Mouse (Mus musculus) midbrain, embryonic 14.5 days (tissue): ENCODE data around the gene AU040320. TPM values are rescaled to one million over a fixed set of nuclear protein-coding genes. Genes with fewer than 3 reads are reported as not detected.

ENCODE experiments used
- ATAC-seq: fragments of 200-750 bp; cut with Nextera tagmentation; 2 replicates; pipeline ENCODE4 v1.8.0; 2017; ENCODE audit warnings: moderate number of reproducible peaks, moderate library complexity; ENCODE audit not compliant: low FRiP score, low TSS enrichment
- DNase-seq: peaks from one replicate; pipeline ENCODE4 v3.0.0-alpha.2; 2015
- H3K27ac ChIP-seq: fragments of 300-500 bp; sonication (generic); replicated peaks from 2 replicates; pipeline ENCODE4 v1.5.1; 2014; ENCODE audit warnings: mild to moderate bottlenecking, low read depth, low read length, moderate library complexity
- H3K27me3 ChIP-seq: fragments of 300-500 bp; sonication (generic); 2 replicates; pipeline ENCODE4 v1.6.1; 2014; ENCODE audit warnings: low read length, control low read depth, mixed read lengths; ENCODE audit not compliant: control insufficient read depth, insufficient read depth
- H3K36me3 ChIP-seq: fragments of 300-500 bp; sonication (generic); 2 replicates; pipeline ENCODE4 v1.6.1; 2014; ENCODE audit warnings: low read length, control low read depth; ENCODE audit not compliant: control insufficient read depth, insufficient read depth
- H3K4me1 ChIP-seq: fragments of 300-500 bp; sonication (generic); 2 replicates; pipeline ENCODE4 v1.6.1; 2014; ENCODE audit warnings: mild to moderate bottlenecking, antibody characterized with exemption, low read length, control low read depth; ENCODE audit not compliant: control insufficient read depth, insufficient read depth
- H3K4me2 ChIP-seq: fragments of 300-500 bp; sonication (generic); 2 replicates; pipeline ENCODE4 v1.6.1; 2014; ENCODE audit warnings: mild to moderate bottlenecking, low read length, moderate library complexity
- H3K4me3 ChIP-seq: fragments of 300-500 bp; sonication (generic); replicated peaks from 2 replicates; pipeline ENCODE4 v1.5.1; 2014; ENCODE audit warnings: low read depth, low read length
- H3K9ac ChIP-seq: fragments of 300-500 bp; sonication (generic); replicated peaks from 2 replicates; pipeline ENCODE4 v1.6.1; 2014; ENCODE audit warnings: mild to moderate bottlenecking, low read length, moderate library complexity
- H3K9me3 ChIP-seq: fragments of 300-500 bp; sonication (generic); 2 replicates; pipeline ENCODE4 v1.6.1; 2016; ENCODE audit warnings: low read length, control low read depth, mixed read lengths; ENCODE audit not compliant: control insufficient read depth
- WGBS: fragments of 180-500 bp; shearing (Covaris S2); extraction: QIAGEN DNeasy Blood & Tissue Kit; methylation state at CpG from one replicate; pipeline ENCODE4 v1.1.7; 2014; 5-methylcytosine and 5-hydroxymethylcytosine counted together
- polyA plus RNA-seq: library from polyadenylated mRNA; unstranded; fragments of >200 nt; fragmentation: Nextera tagmentation; extraction: Ambion mirVana; gene quantifications from 2 replicates; pipeline ENCODE4 v1.2.1, GENCODE M21; 2014

The AU040320 gene
- 35.8 and 38.9 TPM in 2 replicates for polyA plus RNA-seq

- WGBS: under 1% methylated on average over 67 of the region's 71 CpGs
- Histone ChIP-seq H3K4me1 (peaks cover 44% of the 10 kb centered on the region), H3K4me2 (peak within 1 kb of the TSS; percentile 84), H3K9me3 (no peaks in the 10 kb centered on the region), H3K9ac (peak within 1 kb of the TSS; percentile 84), H3K36me3 (peaks cover 34% of the 10 kb centered on the region), H3K4me3 (peak within 1 kb of the TSS; percentile 63), H3K27me3 (no peaks in the 10 kb centered on the region), H3K27ac (peak within 1 kb of the TSS; percentile 97)
- ATAC-seq (peak; percentile 97), DNase-seq (peak; percentile 98)
Measured at GRCm38 (mm10) chr4:126753268-126754230, at the start of gene AU040320, which contains the start of gene Ncdn. Gene AU040320, plus strand, starts transcription at chr4:126753544. Gene Ncdn, minus strand, starts transcription at chr4:126753438.

DNA sequence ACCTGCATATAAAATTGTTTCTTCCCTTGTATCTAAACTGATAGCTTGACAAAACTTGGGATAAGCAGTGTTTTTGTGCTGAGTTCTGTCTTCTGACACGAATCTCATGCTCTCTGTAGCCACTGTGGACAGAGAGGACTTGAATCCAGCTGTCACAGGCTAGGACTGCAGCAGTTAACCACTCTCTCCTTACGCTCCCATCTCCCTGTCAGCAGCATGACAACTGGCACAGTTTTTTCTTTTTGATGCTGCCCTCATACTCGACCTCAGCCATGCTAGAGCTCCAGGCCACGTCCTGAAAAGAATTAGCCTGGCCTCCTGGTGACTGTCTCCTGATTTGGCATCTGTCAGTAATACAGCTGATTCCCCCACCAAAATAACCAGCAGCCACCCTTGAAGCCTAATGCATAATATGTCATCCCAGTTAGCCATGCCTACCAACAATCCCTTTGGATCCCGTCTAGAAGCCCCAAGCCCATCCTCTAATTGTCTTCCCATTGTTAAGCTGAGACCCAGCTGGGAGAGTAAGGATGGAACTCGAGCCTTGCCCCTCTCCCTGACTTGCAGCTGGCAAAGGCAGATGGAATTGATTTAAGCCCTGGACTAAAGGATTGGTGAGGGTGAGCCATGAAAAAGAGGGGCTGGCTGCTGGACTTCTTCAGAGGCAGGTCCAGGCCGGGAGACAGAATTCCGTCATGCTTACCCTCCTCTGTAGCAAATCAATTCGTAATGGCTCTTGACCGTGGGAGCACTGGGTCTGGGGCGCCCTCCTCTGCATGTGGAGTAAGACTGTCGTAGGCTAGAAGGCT lies 46.5 kb upstream of the AU040320 start:
- Histone ChIP-seq H3K36me3 (peaks cover 67% of the 10 kb centered on the region), H3K27ac (peak overlapping the region; percentile 15; the same call in 1 of the 2 replicates), H3K4me3 (no peak overlapping the region), H3K4me1 (peaks cover 9% of the 10 kb centered on the region; the same call in 1 of the 2 replicates), H3K9me3 (no peaks in the 10 kb centered on the region), H3K9ac (no peak overlapping the region), H3K27me3 (no peaks in the 10 kb centered on the region), H3K4me2 (no peak overlapping the region)
- DNase-seq: peak; percentile 71
- ATAC-seq: peak; percentile 70; the same call in 1 of the 2 replicates
- WGBS: 16% methylated on average over 12 of the region's 12 CpGs

DNA sequence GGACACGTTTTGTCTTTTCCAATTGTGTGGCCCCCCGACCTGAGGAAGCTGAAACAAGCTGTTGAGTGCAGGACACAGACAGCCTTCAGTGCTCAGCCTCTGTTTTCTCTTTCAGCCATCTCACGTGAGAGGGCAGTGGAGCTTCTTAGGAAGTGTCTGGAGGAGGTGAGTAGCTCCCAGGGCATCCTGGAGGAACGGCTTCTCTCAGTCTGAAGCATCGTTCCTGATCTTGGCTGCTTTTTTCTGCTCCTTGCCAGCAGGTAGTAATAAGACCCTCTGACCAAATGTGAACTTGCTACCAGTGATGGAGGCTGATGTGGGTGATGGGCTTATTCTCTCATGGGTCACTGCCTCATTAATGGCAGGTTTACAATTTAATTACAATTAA lies 45.9 kb upstream of the AU040320 start:
- no peaks in the 10 kb centered on the region for H3K27me3 ChIP-seq
- no peak for DNase-seq
- H3K9ac ChIP-seq: no peak overlapping the region
- H3K4me3 ChIP-seq: no peak overlapping the region
- peak overlapping the region; percentile 15; the same call in 1 of the 2 replicates for H3K27ac ChIP-seq
- no peak for ATAC-seq
- no peaks in the 10 kb centered on the region for H3K9me3 ChIP-seq
- H3K36me3 ChIP-seq: peaks cover 68% of the 10 kb centered on the region
- no peak overlapping the region for H3K4me2 ChIP-seq
- peaks cover 9% of the 10 kb centered on the region; the same call in 1 of the 2 replicates for H3K4me1 ChIP-seq
- WGBS: 19% methylated on average over 5 of the region's 5 CpGs

DNA sequence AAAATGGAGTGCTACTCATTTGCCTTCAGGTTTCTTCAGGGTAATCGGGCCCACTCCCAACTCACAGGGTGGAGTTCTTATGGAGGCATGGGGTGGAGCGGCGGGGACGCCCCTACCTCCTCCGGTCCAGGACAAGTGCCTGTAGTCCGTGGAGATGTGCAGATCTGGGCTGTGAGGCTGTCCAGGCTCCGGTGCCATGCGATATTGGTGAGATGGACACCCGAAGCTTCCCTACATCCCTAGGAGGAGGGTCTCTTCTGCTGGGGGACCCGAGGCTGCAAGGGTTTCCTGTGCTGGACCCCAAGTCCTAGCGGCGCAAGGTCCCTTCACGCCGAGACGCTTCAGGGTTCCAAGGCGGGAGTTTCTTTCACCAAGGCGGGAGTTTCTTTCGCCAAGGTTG lies 21.2 kb upstream of the AU040320 start:
- 4% methylated on average over 18 of the region's 18 CpGs for WGBS
- Histone ChIP-seq H3K4me2 (peak overlapping the region; percentile 41), H3K4me1 (no peaks in the 10 kb centered on the region), H3K4me3 (peak overlapping the region; percentile 19), H3K9ac (no peak overlapping the region; the same call in 1 of the 2 replicates), H3K27ac (no peak overlapping the region), H3K9me3 (no peaks in the 10 kb centered on the region), H3K27me3 (peaks cover 74% of the 10 kb centered on the region), H3K36me3 (no peaks in the 10 kb centered on the region)
- DNase-seq: no peak
- no peak for ATAC-seq

GRCm38 (mm10) chr4:126732531-126733380 lies 20.6 kb upstream of the AU040320 start:
- WGBS: 3% methylated on average over 26 of the region's 26 CpGs
- H3K4me3 ChIP-seq: peak overlapping the region; percentile 19
- H3K36me3 ChIP-seq: no peaks in the 10 kb centered on the region
- peaks cover 80% of the 10 kb centered on the region for H3K27me3 ChIP-seq
- H3K4me1 ChIP-seq: no peaks in the 10 kb centered on the region
- H3K9ac ChIP-seq: no peak overlapping the region; the same call in 1 of the 2 replicates
- ATAC-seq: no peak
- H3K4me2 ChIP-seq: peak overlapping the region; percentile 41
- DNase-seq: peak; percentile 17
- no peaks in the 10 kb centered on the region for H3K9me3 ChIP-seq
- no peak overlapping the region for H3K27ac ChIP-seq

DNA sequence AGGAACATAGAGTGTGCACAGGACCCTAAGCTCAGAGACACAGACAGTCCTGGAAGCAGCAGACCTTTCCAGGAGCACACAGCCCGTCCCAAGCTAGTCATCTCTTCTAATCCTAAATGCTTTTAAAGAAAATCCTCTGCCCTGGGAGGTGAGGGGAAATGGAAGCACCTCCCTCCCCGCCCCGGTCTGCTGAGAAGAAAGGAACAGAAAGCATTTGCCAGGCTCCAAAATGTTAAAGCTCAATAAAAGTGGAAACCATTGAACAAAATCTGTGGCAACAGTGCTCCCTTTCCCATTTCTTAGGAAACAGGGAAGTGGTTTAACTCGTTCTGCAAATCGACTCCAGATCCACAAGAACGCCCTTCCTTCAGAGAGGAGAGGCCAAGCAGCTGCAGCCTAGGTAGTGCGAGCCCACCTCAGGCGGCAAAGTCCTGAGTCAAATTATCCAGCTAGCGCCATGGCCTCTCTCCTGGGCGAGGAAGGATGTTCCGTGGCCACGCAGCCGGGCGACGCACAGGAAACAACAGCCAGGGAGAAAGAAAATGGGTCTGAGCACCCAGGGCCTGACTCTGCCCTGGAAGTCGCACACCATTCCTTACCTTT lies 19.2 kb upstream of the AU040320 start:
- peak; percentile 13 for DNase-seq
- Histone ChIP-seq H3K9ac (no peak overlapping the region), H3K36me3 (no peaks in the 10 kb centered on the region), H3K4me2 (peak overlapping the region; percentile 43; the same call in 1 of the 2 replicates), H3K27me3 (peaks cover 94% of the 10 kb centered on the region), H3K4me1 (no peaks in the 10 kb centered on the region), H3K27ac (no peak overlapping the region), H3K9me3 (no peaks in the 10 kb centered on the region), H3K4me3 (peak overlapping the region; percentile 28; the same call in 1 of the 2 replicates)
- 3% methylated on average over 16 of the region's 16 CpGs for WGBS
- ATAC-seq: no peak

DNA sequence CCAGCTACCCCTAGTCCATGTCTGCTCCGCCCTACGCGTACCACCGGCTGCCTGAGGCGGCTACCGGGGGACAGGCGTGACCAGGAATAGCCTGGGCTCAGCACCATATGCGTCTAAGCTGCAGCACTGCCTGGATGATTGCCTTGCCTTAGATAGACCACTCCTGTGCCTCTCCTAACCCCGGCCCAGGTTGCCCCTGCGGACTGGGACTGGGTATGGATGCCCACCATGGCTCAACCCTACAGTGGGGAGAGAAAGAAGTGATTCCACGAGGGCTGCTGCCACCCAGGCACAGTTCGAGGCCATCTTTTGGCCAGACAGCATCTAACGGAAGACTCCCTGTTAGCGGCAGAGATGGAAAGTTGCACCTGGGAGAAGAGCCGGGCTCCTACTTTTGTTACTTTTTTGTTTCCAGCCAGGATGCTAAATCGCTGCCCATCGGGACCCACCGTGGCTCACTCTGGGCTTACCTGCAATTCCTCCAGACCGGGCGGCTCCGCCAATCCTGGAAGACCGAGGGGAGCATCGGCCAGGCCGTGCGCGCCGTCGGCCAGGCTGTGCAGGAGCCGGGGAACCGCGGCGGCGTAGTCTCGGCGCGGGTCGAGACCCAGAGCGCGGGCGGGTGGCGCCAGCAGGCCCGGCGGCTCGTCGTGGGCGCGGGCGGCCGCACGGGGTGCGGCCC lies 18.5 kb upstream of the AU040320 start:
- Histone ChIP-seq H3K4me3 (peak overlapping the region; percentile 28), H3K9ac (no peak overlapping the region; the same call in 1 of the 2 replicates)
- 4% methylated on average over 51 of the region's 51 CpGs for WGBS

More for the DNA sequence above, 18.5 kb upstream of the AU040320 start:
- Histone ChIP-seq H3K9me3 (no peaks in the 10 kb centered on the region), H3K27me3 (peaks cover 99% of the 10 kb centered on the region), H3K4me1 (no peaks in the 10 kb centered on the region), H3K36me3 (no peaks in the 10 kb centered on the region), H3K27ac (no peak overlapping the region), H3K4me2 (peak overlapping the region; percentile 43)
- DNase-seq: peak; percentile 18
- ATAC-seq: no peak
